Mouse (Mus musculus): ENCODE data around the gene Mtrex. TPM values are rescaled to one million over a fixed set of nuclear protein-coding genes. Genes with fewer than 3 reads are reported as not detected.

Gene Mtrex
- total and polyA plus RNA-seq, 3 experiments, result 57.4 to 96.5 (median 62.2) TPM

GRCm38 (mm10) chr13:112945312-112945711 is 18.1 kb upstream of the Mtrex start:
- H3K36me3 ChIP-seq (ENCODE audit: control insufficient read depth in 1 of 2, insufficient read depth in 2 of 2, low read length in 2 of 2), result peaks cover 0 to 5% of the 10 kb centered on the region in 2 experiments; a peak in 2 of 4 replicates
- TF ChIP-seq TBP (IDR thresholded peaks at IDR 0.05; ENCODE audit: low read depth, low read length) (no peak), UBTF (IDR thresholded peaks at IDR 0.05; ENCODE audit: borderline replicate concordance, insufficient read depth, low read depth, low read length) (no peak), CTCF (IDR thresholded peaks at IDR 0.05 in 2 of 3, conservative IDR thresholded peaks at IDR 0.05 in 1 of 3; ENCODE audit: control insufficient read depth in 1 of 3, insufficient read depth in 1 of 3, low read depth in 2 of 3, low read length in 3 of 3, poor library complexity in 1 of 3, severe bottlenecking in 1 of 3) (no peak), JUND (IDR thresholded peaks at IDR 0.05; ENCODE audit: low read depth, low read length) (no peak), POLR2AphosphoS5 (IDR thresholded peaks at IDR 0.05; ENCODE audit: borderline replicate concordance, low read depth, low read length) (no peak)
- H3K27ac ChIP-seq (ENCODE audit: control insufficient read depth, low read depth, low read length), result no peak overlapping the region

GRCm38 (mm10) chr13:112941879-112942330 is 14.7 kb upstream of the Mtrex start:
- H3K4me1 ChIP-seq (ENCODE audit: control insufficient read depth in 1 of 2, insufficient read depth in 2 of 2, low read length in 2 of 2), result no peaks in the 10 kb centered on the region
- no peak overlapping the region for H3K9ac ChIP-seq (ENCODE audit: control insufficient read depth, low read depth, low read length, poor library complexity, severe bottlenecking)
- H3K4me3 ChIP-seq (ENCODE audit: control insufficient read depth in 1 of 2, insufficient read depth in 1 of 2, low read depth in 2 of 2, low read length in 2 of 2), result no peak overlapping the region
- DNase-seq (ENCODE audit: low read depth, low spot score), result no peak
- H3K79me2 ChIP-seq (ENCODE audit: control insufficient read depth, insufficient read depth, low read length, poor library complexity), result no peaks in the 10 kb centered on the region
- H3K27ac ChIP-seq (ENCODE audit: control insufficient read depth, low read depth, low read length), result no peak overlapping the region
- peaks cover 0 to 1% of the 10 kb centered on the region in 2 experiments; a peak in 2 of 4 replicates for H3K36me3 ChIP-seq (ENCODE audit: control insufficient read depth in 1 of 2, insufficient read depth in 2 of 2, low read length in 2 of 2)
- H3K27me3 ChIP-seq (ENCODE audit: control insufficient read depth in 1 of 2, insufficient read depth in 2 of 2, low read length in 2 of 2), result no peaks in the 10 kb centered on the region
- TF ChIP-seq TCF12 (IDR thresholded peaks at IDR 0.05; ENCODE audit: low read depth, low read length) (no peak), E2F4 (IDR thresholded peaks at IDR 0.05; ENCODE audit: borderline replicate concordance, low read depth, low read length) (no peak), SMC3 (IDR thresholded peaks at IDR 0.05; ENCODE audit: low read depth, low read length) (no peak), ZC3H11A (IDR thresholded peaks at IDR 0.05; ENCODE audit: low read depth, low read length) (no peak), ETS1 (IDR thresholded peaks at IDR 0.05; ENCODE audit: low read depth, low read length) (no peak), JUND (IDR thresholded peaks at IDR 0.05; ENCODE audit: low read depth, low read length) (no peak), RAD21 (IDR thresholded peaks at IDR 0.05; ENCODE audit: low read depth, low read length) (no peak), CHD1 (IDR thresholded peaks at IDR 0.05; ENCODE audit: low read depth, low read length) (no peak), ZKSCAN1 (IDR thresholded peaks at IDR 0.05; ENCODE audit: low read depth, low read length) (no peak)
- no peaks in the 10 kb centered on the region for H3K9me3 ChIP-seq (replicated peaks; ENCODE audit: insufficient read depth, low read length)

More at GRCm38 (mm10) chr13:112945312-112945711, 18.1 kb upstream of the Mtrex start:
- H3K4me3 ChIP-seq (ENCODE audit: control insufficient read depth in 1 of 2, insufficient read depth in 1 of 2, low read depth in 2 of 2, low read length in 2 of 2), result no peak overlapping the region
- no peak overlapping the region for H3K9ac ChIP-seq (ENCODE audit: control insufficient read depth, low read depth, low read length, poor library complexity, severe bottlenecking)
- H3K9me3 ChIP-seq (replicated peaks; ENCODE audit: insufficient read depth, low read length), result no peaks in the 10 kb centered on the region
- H3K79me2 ChIP-seq (ENCODE audit: control insufficient read depth, insufficient read depth, low read length, poor library complexity), result no peaks in the 10 kb centered on the region
- no peak for DNase-seq (ENCODE audit: low read depth, low spot score)
- H3K4me1 ChIP-seq (ENCODE audit: control insufficient read depth in 1 of 2, insufficient read depth in 2 of 2, low read length in 2 of 2), result no peaks in the 10 kb centered on the region
- no peaks in the 10 kb centered on the region for H3K27me3 ChIP-seq (ENCODE audit: control insufficient read depth in 1 of 2, insufficient read depth in 2 of 2, low read length in 2 of 2)

DNA sequence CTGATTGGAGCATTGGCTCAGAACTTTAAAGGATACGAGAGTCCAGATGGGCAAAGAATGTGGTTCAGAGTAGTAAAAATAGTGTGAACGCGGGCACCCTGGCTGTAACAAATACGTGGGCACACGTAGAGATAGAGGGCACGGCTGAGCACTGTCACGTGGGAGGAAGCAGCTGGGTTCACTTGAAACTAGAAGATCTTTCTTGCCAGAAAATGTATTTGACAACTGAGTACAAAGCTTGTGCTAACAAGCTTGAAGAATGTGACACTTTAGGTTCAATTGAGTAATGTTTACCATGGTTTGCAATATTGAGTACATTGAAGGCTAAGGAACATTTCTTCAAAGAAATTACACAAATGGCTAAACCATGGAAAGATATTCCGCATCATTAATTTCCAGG is 10.9 kb upstream of the Mtrex start:
- Histone ChIP-seq H3K79me2 (ENCODE audit: control insufficient read depth, insufficient read depth, low read length, poor library complexity) (no peaks in the 10 kb centered on the region), H3K9ac (ENCODE audit: control insufficient read depth, low read depth, low read length, poor library complexity, severe bottlenecking) (no peak overlapping the region), H3K27ac (ENCODE audit: control insufficient read depth, low read depth, low read length) (no peak overlapping the region), H3K27me3 (ENCODE audit: control insufficient read depth in 1 of 2, insufficient read depth in 2 of 2, low read length in 2 of 2) (no peaks in the 10 kb centered on the region), H3K36me3 (ENCODE audit: control insufficient read depth in 1 of 2, insufficient read depth in 2 of 2, low read length in 2 of 2) (peaks cover 0 to 1% of the 10 kb centered on the region in 2 experiments; a peak in 2 of 4 replicates), H3K9me3 (replicated peaks; ENCODE audit: insufficient read depth, low read length) (no peaks in the 10 kb centered on the region), H3K4me3 (ENCODE audit: control insufficient read depth in 1 of 2, insufficient read depth in 1 of 2, low read depth in 2 of 2, low read length in 2 of 2) (no peak overlapping the region), H3K4me1 (ENCODE audit: control insufficient read depth in 1 of 2, insufficient read depth in 2 of 2, low read length in 2 of 2) (no peaks in the 10 kb centered on the region)
- DNase-seq (ENCODE audit: low read depth, low spot score), result no peak
- TF ChIP-seq ZC3H11A (IDR thresholded peaks at IDR 0.05; ENCODE audit: low read depth, low read length) (no peak), USF2 (IDR thresholded peaks at IDR 0.05; ENCODE audit: borderline replicate concordance in 1 of 2, insufficient read depth in 1 of 2, low read depth in 1 of 2, low read length in 2 of 2) (no peak), HCFC1 (IDR thresholded peaks at IDR 0.05; ENCODE audit: low read depth, low read length) (no peak), USF1 (IDR thresholded peaks at IDR 0.05; ENCODE audit: low read depth, low read length) (no peak), ZNF384 (IDR thresholded peaks at IDR 0.05; ENCODE audit: low read depth, low read length) (no peak), CHD1 (IDR thresholded peaks at IDR 0.05; ENCODE audit: low read depth, low read length) (no peak), SMC3 (IDR thresholded peaks at IDR 0.05; ENCODE audit: low read depth, low read length) (no peak), RAD21 (IDR thresholded peaks at IDR 0.05; ENCODE audit: low read depth, low read length) (no peak), MAX (IDR thresholded peaks at IDR 0.05; ENCODE audit: low read length) (no peak), SIN3A (IDR thresholded peaks at IDR 0.05; ENCODE audit: low read length) (no peak), CTCF (IDR thresholded peaks at IDR 0.05 in 2 of 3, conservative IDR thresholded peaks at IDR 0.05 in 1 of 3; ENCODE audit: control insufficient read depth in 1 of 3, insufficient read depth in 1 of 3, low read depth in 2 of 3, low read length in 3 of 3, poor library complexity in 1 of 3, severe bottlenecking in 1 of 3) (no peak), NRF1 (IDR thresholded peaks at IDR 0.05; ENCODE audit: insufficient read depth, low read depth, low read length, poor library complexity, severe bottlenecking) (no peak), ETS1 (IDR thresholded peaks at IDR 0.05; ENCODE audit: low read depth, low read length) (no peak), GABPA (IDR thresholded peaks at IDR 0.05; ENCODE audit: low read depth, low read length) (no peak), MYC (IDR thresholded peaks at IDR 0.05; ENCODE audit: low read depth, low read length) (no peak), ELF1 (IDR thresholded peaks at IDR 0.05; ENCODE audit: low read depth, low read length) (no peak), POLR2AphosphoS2 (IDR thresholded peaks at IDR 0.05; ENCODE audit: low read length) (no peak)

All from MEL (cell line).